Mouse (Mus musculus) mouse embryonic stem cell (cell line): ENCODE results near the gene Rpap2.

Experiments
- in situ Hi-C, 2 experiments: fragments of 300-500 bp; cut with MboI; formaldehyde crosslinking; loops; 1 replicate in 1 of 2; 3 replicates in 1 of 2; pipeline ENCODE4 v1.14.3; 2019 to 2020; ENCODE audit warnings: low sequenced_read_pairs in 2 of 2, low pct_unique_long_range_greater_than_20kb in 1 of 2, mixed read lengths in 1 of 2; ENCODE audit not compliant: unreplicated experiment in 1 of 2

The Rpap2 gene

DNA sequence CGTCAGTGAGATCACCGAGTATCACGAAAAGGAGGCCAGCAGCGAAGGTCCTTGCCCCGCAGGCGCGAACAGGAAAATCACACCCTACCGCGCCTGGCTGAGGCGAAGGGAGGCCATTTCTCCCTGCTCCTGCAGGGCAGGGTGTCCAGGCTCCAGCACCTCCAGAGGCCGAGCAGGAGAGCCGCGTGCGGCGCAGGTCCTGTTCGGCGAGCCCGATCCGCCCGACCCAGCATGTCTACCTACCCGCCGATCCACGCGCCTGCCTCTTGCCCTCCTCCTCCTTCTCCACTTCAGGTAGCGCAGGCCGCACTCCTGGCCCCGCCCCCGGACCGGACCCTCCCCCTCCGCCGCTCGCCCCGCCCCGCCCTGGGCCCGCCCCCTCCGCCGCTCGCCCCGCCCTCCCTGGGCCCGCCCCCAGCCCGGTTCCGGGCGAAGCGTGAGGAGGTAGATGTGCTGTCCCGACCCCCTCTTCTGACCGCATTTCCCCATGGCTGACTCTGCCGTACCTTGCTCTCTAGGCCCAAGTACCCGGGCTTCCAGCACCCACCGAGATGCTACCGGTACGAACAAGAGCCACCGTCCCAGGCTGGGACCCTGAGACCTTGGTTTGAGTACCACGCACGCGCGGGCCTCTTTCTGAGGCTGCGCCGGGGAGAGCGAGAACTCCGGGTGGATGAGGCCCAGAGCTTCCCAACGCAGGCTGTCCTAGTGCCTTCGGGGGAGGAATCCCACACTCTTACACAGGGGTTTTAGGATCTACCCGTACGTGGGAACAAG lies at the start of gene Rpap2, which contains the start of gene Glmn:
Gene Rpap2, plus strand, starts transcription at position 73 of the 777 bp plus-strand sequence.
Gene Glmn, minus strand, starts transcription at position 588 of the 777 bp plus-strand sequence.
- in situ Hi-C loops: no loop called here

GRCm38 (mm10) chr5:107547955-107548354 lies 49.2 kb upstream of the Rpap2 start:
- in situ Hi-C loops: no loop called here

GRCm38 (mm10) chr5:107548444-107548843 lies 48.7 kb upstream of the Rpap2 start:
- in situ Hi-C loops: no loop called here

DNA sequence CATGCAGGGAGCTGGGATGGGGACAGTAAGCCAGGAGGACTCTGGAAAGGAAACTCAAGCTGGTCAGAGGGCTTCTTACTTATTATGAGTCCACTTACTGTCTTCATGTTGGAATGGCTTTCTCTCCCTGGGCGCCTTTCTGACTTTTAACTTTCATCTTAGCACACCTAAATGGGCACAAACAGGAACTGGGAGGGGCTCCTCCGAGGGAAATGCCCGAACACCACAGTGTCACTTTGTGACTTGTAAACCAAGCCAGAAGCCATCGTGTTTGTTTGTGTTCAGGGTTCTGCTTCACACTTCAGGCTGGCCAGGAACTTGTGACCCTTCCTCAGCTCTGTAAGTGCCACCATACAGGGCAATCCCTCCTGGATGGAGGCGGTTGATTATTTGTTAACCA lies 42.8 kb upstream of the Rpap2 start:
- in situ Hi-C loops: no loop called here

GRCm38 (mm10) chr5:107556969-107557368 lies 40.2 kb upstream of the Rpap2 start:
- in situ Hi-C loops: no loop called here

DNA sequence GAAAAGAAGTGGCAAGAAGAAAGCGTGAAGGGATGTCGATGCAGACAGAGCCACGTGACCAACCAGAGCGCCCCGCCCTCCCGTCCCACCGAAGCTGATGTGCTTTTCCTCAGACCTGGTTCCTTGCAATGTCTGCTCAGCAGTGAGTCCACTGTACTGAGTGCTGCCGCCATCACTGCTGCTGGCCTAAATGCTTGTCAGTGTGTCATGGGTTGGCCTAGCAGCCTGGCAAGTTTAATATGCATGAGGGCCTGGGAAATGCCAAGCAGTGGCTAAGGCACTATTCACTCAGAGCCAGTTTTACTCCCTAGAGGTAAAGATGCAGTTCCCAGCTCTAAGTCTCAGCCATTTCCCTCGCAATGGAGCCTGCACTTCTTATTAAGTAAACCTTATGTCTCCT lies 28.0 kb upstream of the Rpap2 start:
- in situ Hi-C loops: no loop called here

GRCm38 (mm10) chr5:107598380-107598779 lies 1.2 kb downstream of the Rpap2 start:
- in situ Hi-C loops: no loop called here

DNA sequence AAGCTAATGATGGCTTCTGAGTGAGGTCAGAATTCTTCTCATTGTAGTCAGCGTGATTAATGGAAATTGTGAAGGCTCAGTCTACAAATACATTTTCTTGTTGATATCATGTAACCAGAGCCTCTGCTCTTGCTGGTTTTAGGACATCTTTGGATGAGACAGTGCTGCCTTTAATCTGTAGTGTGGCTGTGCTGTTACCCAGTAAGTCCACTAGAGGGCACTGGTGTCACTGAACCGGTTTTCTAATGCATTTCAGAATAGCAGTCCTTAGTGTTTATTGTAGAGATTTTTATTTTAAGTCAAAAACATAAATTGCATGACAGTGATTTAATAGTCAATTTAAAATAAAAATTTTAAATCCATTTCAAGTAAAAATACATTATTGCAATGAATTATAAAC lies 14.1 kb downstream of the Rpap2 start:
- in situ Hi-C loops: loop anchor here in 1 of 2 experiments (25.0 kb wide), 1 partner anchor 276 kb away; the partner anchor contains the start of gene Evi5

- in situ Hi-C loops: loop anchor here in 1 of 2 experiments (25.0 kb wide), 1 partner anchor 269 kb away; the partner anchor contains the start of gene Evi5
Observed at GRCm38 (mm10) chr5:107617986-107618385, 20.8 kb downstream of the Rpap2 start.

DNA sequence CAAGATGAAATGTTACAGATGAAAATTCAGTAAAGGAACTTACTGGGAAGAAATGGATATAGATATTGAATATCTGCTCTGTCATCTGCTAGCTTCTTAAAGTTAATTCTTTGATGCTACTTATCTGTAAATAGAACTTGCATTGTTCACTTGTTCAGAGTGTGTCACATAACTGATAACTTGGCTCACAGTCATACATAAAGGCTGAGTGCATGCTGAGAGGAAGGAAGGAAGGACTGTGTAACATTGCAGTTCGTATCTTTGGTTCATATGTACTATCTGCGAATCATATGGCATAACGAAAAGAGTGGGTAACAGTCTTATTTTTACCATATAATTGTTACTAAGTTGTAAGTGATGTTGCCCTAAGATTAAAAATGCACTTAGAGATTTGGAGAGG lies 24.2 kb downstream of the Rpap2 start:
- in situ Hi-C loops: loop anchor here in 1 of 2 experiments (25.0 kb wide), 1 partner anchor 266 kb away; the partner anchor contains the start of gene Evi5

GRCm38 (mm10) chr5:107633651-107634050 lies 36.5 kb downstream of the Rpap2 start:
- in situ Hi-C loops: no loop called here

DNA sequence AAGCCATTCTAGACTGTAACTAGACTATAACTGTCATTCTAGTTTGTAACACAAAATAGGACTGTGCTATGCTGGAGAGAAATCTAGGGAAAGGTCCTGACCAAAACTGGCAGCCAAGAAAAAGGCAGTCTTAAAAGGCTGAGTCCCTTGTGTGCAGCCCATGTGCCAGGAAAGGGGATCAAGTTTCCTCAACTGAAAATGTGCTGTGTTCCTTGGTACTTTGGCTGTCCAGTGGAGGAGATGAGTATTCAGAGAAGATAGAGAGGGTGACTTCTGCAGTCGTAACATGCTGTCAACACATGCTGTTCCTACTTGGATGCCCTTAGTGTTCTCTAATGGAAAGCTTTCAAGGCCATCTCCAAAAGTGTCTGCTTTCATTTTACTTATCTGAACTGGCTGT lies 39.9 kb downstream of the Rpap2 start:
- in situ Hi-C loops: no loop called here

- in situ Hi-C loops: no loop called here
Observed at GRCm38 (mm10) chr5:107638366-107638765, 41.2 kb downstream of the Rpap2 start.

DNA sequence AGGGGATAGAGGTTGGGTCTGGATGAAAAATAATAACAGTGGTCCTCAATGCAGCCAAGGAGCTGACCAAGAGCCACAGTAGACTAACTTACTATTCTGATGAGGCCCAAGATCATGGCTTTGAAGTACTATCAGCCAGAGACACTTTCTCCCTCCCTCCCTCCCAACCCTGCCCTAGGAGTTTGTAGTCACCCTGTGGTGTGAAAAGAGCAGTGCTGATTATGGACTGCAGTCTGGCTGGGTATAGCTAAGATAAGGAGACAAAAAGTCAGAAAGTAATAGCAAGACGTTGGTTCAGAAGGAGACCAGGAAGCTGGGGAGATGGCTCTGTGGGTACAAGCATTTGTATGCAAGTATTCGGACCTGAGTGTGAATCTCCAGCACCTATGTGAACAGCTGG lies 47.4 kb downstream of the Rpap2 start:
- in situ Hi-C loops: no loop called here

DNA sequence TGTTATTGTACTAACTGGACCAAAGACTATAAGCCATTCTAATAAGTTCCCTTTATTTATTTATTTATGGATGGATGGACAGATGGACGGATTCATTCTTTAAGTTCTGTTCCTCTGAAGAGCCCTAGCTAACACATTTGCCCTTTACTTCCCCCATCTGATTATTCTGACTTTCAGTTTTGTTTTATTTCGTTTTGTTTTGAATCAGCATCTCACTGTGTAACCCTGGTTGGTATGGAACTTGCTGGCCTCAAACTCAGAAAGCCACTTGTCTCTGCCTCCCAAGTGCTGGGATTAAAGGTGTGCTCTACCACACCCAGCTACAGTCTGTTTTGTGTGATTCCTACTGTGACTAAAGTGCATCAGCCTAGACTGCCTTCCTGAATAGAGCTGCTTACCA lies 48.8 kb downstream of the Rpap2 start:
- in situ Hi-C loops: no loop called here

DNA sequence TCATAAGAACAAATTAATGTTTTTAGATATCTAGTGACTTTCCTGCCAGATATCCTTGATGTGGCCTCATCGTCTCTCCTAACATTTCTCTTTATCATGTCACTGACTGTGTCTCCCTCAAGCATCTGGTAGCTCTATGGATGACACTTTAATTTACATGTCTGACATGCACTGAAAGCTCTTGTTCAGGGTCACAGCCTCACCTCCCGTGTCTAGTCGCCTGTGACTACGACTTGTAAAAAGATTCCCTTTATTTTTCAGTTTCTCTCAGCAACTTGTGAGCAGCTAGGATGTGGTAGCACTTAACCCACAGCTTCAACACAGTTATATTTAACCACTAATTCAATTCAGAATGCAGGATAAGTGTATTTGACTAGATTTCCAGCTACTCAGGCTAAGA lies 50.4 kb downstream of the Rpap2 start:
- in situ Hi-C loops: no loop called here

GRCm38 (mm10) chr5:107648552-107649125 lies 51.5 kb downstream of the Rpap2 start:
- in situ Hi-C loops: no loop called here

DNA sequence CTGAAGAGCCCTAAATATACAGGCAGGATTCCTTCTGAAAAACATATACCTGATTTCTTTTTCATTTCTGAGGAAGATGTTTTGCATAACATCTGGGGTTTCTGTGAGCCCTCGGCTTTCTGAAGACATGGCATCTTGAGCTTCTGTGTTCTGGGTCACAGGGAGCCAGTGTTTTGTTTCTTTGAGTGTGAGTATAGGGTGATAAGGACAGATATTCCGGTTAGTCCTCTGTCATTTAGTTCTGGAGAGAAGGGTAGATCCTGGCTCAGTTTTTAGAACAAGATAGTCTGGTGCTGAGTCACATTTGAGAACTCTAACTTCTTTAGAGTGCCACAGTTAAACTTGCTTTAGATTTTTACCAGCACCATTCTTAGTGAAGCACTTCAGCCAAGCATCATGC lies 52.5 kb downstream of the Rpap2 start:
- in situ Hi-C loops: no loop called here

DNA sequence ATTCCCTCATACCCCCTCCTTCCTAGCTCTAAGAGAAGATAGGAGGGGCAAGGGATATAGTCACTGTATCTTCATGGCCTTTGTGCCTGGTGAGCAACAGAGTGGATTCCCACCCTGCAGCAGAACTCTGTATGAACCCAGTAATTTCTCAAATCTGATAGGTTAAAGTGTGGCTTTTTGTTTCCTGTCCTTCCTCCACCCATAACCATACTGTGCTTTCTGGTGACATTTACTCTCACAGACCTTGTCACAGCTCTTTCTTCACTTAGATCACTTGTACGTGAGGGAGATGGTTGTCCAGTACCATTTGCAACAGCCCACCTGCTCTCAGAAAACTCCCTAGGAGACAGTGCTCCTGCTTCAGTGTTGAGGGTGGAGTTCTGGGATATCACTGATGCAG lies 53.3 kb downstream of the Rpap2 start:
- in situ Hi-C loops: no loop called here
